Mouse (Mus musculus) small intestine, adult 2 months (tissue): ENCODE data around the gene Fli1. TPM values are rescaled to one million over a fixed set of nuclear protein-coding genes. Genes with fewer than 3 reads are reported as not detected.

Experiments
- H3K27ac ChIP-seq: fragments of 200-500 bp; 2 replicates; pipeline ENCODE4 v1.5.1; 2012; ENCODE audit warnings: low read depth, low read length, control low read depth, inconsistent platforms; ENCODE audit not compliant: insufficient read depth
- H3K27me3 ChIP-seq: fragments of 200-500 bp; 2 replicates; pipeline ENCODE4 v1.6.1; 2012; ENCODE audit warnings: mild to moderate bottlenecking, moderate library complexity, low read length, inconsistent platforms; ENCODE audit not compliant: control insufficient read depth, insufficient read depth
- H3K36me3 ChIP-seq: fragments of 200-500 bp; 2 replicates; pipeline ENCODE4 v1.6.1; 2012; ENCODE audit warnings: mild to moderate bottlenecking, low read length, control low read depth, inconsistent platforms; ENCODE audit not compliant: control insufficient read depth, insufficient read depth
- H3K4me1 ChIP-seq: fragments of 200-500 bp; 2 replicates; pipeline ENCODE4 v1.6.1; 2012; ENCODE audit warnings: low read length, inconsistent platforms, mixed read lengths; ENCODE audit not compliant: control insufficient read depth, insufficient read depth, insufficient read length
- H3K4me3 ChIP-seq: fragments of 200-500 bp; 2 replicates; pipeline ENCODE4 v1.5.1; 2012; ENCODE audit warnings: low read depth, mild to moderate bottlenecking, control low read depth, inconsistent platforms, low read length, moderate library complexity
- CTCF ChIP-seq: fragments of 200-500 bp; IDR thresholded peaks from 2 replicates; pipeline ENCODE4 v1.5.1; 2012; ENCODE audit warnings: low read depth, mild to moderate bottlenecking, control low read depth, inconsistent platforms, low read length, moderate library complexity, mixed read lengths; ENCODE audit not compliant: insufficient replicate concordance, insufficient read length; ENCODE audit errors: extremely low read depth
- POLR2A ChIP-seq: fragments of 200-500 bp; IDR thresholded peaks from 2 replicates; pipeline ENCODE4 v1.6.1; 2012; ENCODE audit warnings: low read depth, mild to moderate bottlenecking, control low read depth, inconsistent platforms, low read length, moderate library complexity
- WGBS: fragments of 180-500 bp; shearing (Covaris S2); methylation state at CpG from one replicate; pipeline ENCODE4 v1.1.7; 2018; 5-methylcytosine and 5-hydroxymethylcytosine counted together
- polyA plus RNA-seq: library from polyadenylated mRNA; depleted of rRNA; stranded (reverse); fragments of >200 nt; gene quantifications from 2 replicates; pipeline ENCODE4 v1.2.3, GENCODE M21; 2012

Gene Fli1
- polyA plus RNA-seq, 1 experiment = 3.1 TPM

DNA sequence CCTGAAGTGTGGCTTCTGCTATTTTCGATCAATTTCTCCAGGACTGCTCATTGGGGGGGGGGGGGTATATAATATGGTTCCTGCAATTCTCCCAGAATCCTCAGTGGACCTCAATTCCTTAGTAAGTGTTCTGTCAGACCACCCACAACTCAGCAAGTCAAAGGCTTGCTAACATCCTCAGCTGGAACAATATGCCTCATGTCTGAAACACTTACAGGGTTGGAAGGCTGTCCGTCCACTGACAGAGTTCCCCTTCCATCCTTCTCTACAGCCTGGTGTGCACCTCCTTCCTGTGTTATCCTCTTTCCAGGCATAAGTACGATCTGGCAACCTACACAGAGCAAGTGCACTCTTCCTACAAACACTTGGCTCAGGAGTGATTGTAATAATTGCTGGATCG is 20.2 kb upstream of the Fli1 start:
- H3K36me3 ChIP-seq = no peaks in the 10 kb centered on the region
- no peaks in the 10 kb centered on the region for H3K27me3 ChIP-seq
- H3K4me3 ChIP-seq = no peak overlapping the region
- H3K4me1 ChIP-seq = no peaks in the 10 kb centered on the region
- no peak for TF ChIP-seq CTCF
- no peak for TF ChIP-seq POLR2A
- WGBS = 59% methylated on average over 4 of the region's 4 CpGs
- H3K27ac ChIP-seq = no peak overlapping the region

DNA sequence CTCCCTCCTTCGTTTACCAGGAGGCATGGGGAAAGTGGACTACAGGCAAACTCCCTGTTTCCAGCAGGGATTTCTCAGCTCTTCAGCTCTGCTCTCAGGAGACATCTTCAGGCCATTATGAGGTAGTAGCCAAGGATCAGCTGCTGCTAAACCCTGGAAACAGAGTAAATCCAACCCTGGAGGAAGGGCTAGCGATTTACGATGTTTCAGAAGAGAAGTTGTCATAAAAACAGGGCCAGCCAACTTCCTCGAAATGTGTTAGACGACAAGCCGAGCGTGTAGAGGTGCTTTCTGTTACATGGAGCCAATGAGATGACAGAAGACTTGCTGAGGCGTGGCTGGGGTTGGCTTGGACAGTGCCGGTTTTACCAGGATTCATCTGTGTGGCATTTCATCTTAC is 19.7 kb upstream of the Fli1 start:
- Histone ChIP-seq H3K4me1 (no peaks in the 10 kb centered on the region), H3K27ac (no peak overlapping the region), H3K27me3 (no peaks in the 10 kb centered on the region), H3K36me3 (no peaks in the 10 kb centered on the region), H3K4me3 (no peak overlapping the region)
- TF ChIP-seq POLR2A (no peak), CTCF (no peak)
- WGBS = 14% methylated on average over 9 of the region's 9 CpGs

GRCm38 (mm10) chr9:32561190-32561890 is 18.7 kb upstream of the Fli1 start:
- Histone ChIP-seq H3K36me3 (no peaks in the 10 kb centered on the region), H3K4me1 (no peaks in the 10 kb centered on the region), H3K27me3 (no peaks in the 10 kb centered on the region), H3K27ac (no peak overlapping the region), H3K4me3 (no peak overlapping the region)
- 82% methylated on average over 14 of the region's 14 CpGs for WGBS
- TF ChIP-seq CTCF = no peak
- TF ChIP-seq POLR2A = no peak

- Histone ChIP-seq H3K4me1 (no peaks in the 10 kb centered on the region), H3K36me3 (no peaks in the 10 kb centered on the region), H3K4me3 (no peak overlapping the region), H3K27ac (no peak overlapping the region), H3K27me3 (no peaks in the 10 kb centered on the region)
- TF ChIP-seq POLR2A = no peak
- no peak for TF ChIP-seq CTCF
- WGBS = 78% methylated on average over 8 of the region's 8 CpGs
Measured at GRCm38 (mm10) chr9:32559859-32560258, 17.2 kb upstream of the Fli1 start.

DNA sequence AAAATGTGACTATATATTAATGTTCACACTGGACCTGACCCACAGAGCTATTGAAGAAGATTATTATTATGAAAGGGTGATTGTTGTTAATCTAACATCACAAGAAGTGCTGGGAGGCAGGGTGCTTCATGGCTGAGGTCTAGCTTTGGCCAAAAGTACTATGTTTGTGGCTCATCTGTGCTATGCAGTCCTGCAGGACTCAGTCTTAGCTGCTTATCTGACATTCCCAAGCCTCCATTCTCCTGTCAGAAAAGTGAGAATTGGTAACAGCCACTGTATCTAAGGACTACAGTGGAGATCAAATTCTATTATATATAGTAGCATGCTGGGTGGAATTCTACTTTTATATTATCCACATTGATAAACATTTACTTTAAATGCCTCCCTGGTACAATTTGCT is 16.8 kb upstream of the Fli1 start:
- Histone ChIP-seq H3K27me3 (no peaks in the 10 kb centered on the region), H3K27ac (no peak overlapping the region), H3K36me3 (no peaks in the 10 kb centered on the region), H3K4me1 (no peaks in the 10 kb centered on the region), H3K4me3 (no peak overlapping the region)
- TF ChIP-seq CTCF (no peak), POLR2A (no peak)

GRCm38 (mm10) chr9:32556313-32556712 is 13.7 kb upstream of the Fli1 start:
- WGBS = 67% methylated on average over 7 of the region's 7 CpGs
- H3K4me3 ChIP-seq = no peak overlapping the region
- no peaks in the 10 kb centered on the region for H3K4me1 ChIP-seq
- H3K36me3 ChIP-seq = no peaks in the 10 kb centered on the region
- no peak overlapping the region for H3K27ac ChIP-seq
- H3K27me3 ChIP-seq = no peaks in the 10 kb centered on the region
- no peak for TF ChIP-seq CTCF
- no peak for TF ChIP-seq POLR2A

GRCm38 (mm10) chr9:32555279-32555678 is 12.6 kb upstream of the Fli1 start:
- Histone ChIP-seq H3K36me3 (no peaks in the 10 kb centered on the region), H3K27ac (no peak overlapping the region), H3K27me3 (no peaks in the 10 kb centered on the region), H3K4me1 (no peaks in the 10 kb centered on the region), H3K4me3 (no peak overlapping the region)
- TF ChIP-seq CTCF = no peak
- TF ChIP-seq POLR2A = no peak
- 82% methylated on average over 3 of the region's 3 CpGs for WGBS

GRCm38 (mm10) chr9:32550541-32550940 is 7.9 kb upstream of the Fli1 start:
- no peak for TF ChIP-seq CTCF
- no peak for TF ChIP-seq POLR2A
- WGBS = 25% methylated on average over 10 of the region's 10 CpGs
- H3K36me3 ChIP-seq = no peaks in the 10 kb centered on the region
- H3K27ac ChIP-seq = no peak overlapping the region
- no peak overlapping the region for H3K4me3 ChIP-seq
- peaks cover 3% of the 10 kb centered on the region for H3K27me3 ChIP-seq
- no peaks in the 10 kb centered on the region for H3K4me1 ChIP-seq
